Mouse (Mus musculus) G1E (cell line): ENCODE measurements around the gene Rere. TPM values are rescaled to one million over a fixed set of nuclear protein-coding genes. Genes with fewer than 3 reads are reported as not detected.

ENCODE experiments used
- ATAC-seq: 2 replicates; pipeline ENCODE4 v1.8.0; 2016; ENCODE audit warnings: mild to moderate bottlenecking; ENCODE audit not compliant: insufficient number of reproducible peaks, poor library complexity, low FRiP score, severe bottlenecking; ENCODE audit errors: extremely low read depth
- DNase-seq: peaks from one replicate; pipeline ENCODE4 v3.0.0; 2012; ENCODE audit warnings: low spot score
- H3K27me3 ChIP-seq: 2 replicates; pipeline ENCODE4 v1.6.1; 2012; ENCODE audit warnings: mild to moderate bottlenecking, low read length, inconsistent platforms; ENCODE audit not compliant: insufficient read depth
- H3K36me3 ChIP-seq: replicated peaks from 2 replicates; pipeline ENCODE3; 2012; ENCODE audit warnings: mild to moderate bottlenecking, inconsistent platforms
- H3K4me1 ChIP-seq: 2 replicates; pipeline ENCODE4 v1.6.1; 2012; ENCODE audit warnings: low read depth, low read length, inconsistent platforms, mixed read lengths; ENCODE audit not compliant: insufficient read depth
- H3K4me3 ChIP-seq: 2 replicates; pipeline ENCODE4 v1.5.1; 2012; ENCODE audit warnings: low read depth, mild to moderate bottlenecking, inconsistent platforms, low read length, moderate library complexity, mixed read lengths
- H3K9me3 ChIP-seq: replicated peaks from 2 replicates; pipeline ENCODE4 v1.6.1; 2012; ENCODE audit warnings: inconsistent platforms
- CTCF ChIP-seq: IDR thresholded peaks from 2 replicates; pipeline ENCODE4 v1.5.1; 2012; ENCODE audit warnings: low read depth, low read length, inconsistent platforms, mixed read lengths
- GATA1 ChIP-seq: IDR thresholded peaks from 2 replicates; pipeline ENCODE4 v1.6.1; 2012; ENCODE audit warnings: borderline replicate concordance, low read length, inconsistent platforms, mixed read lengths
- GATA2 ChIP-seq: IDR thresholded peaks from 2 replicates; pipeline ENCODE4 v1.6.1; 2012; ENCODE audit warnings: low read depth, low read length, inconsistent platforms, borderline replicate concordance
- POLR2AphosphoS5 ChIP-seq: IDR thresholded peaks from 2 replicates; pipeline ENCODE4 v1.6.1; 2012; ENCODE audit warnings: low read depth, low read length, inconsistent platforms; ENCODE audit not compliant: insufficient replicate concordance
- TAL1 ChIP-seq: conservative IDR thresholded peaks from 2 replicates; pipeline ENCODE4 v1.6.1; 2012; ENCODE audit warnings: low read depth, low read length, inconsistent platforms, mixed read lengths
- polyA plus RNA-seq: library from polyadenylated mRNA; stranded (reverse); fragments of >175 nt; gene quantifications from 2 replicates; pipeline ENCODE4 v1.2.3, GENCODE M21; 2012
- total RNA-seq, 2 experiments: library from RNA; stranded (forward) in 1 of 2; stranded (reverse) in 1 of 2; fragments of 200-1000 nt in 1 of 2; fragments of >200 nt in 1 of 2; fragmentation: Nextera tagmentation in 1 of 2; gene quantifications; 2 replicates each; pipeline ENCODE4 v1.2.3; 2014 to 2017

Rere gene
- total and polyA plus RNA-seq, 3 experiments = 17.4 to 329 (median 154) TPM

DNA sequence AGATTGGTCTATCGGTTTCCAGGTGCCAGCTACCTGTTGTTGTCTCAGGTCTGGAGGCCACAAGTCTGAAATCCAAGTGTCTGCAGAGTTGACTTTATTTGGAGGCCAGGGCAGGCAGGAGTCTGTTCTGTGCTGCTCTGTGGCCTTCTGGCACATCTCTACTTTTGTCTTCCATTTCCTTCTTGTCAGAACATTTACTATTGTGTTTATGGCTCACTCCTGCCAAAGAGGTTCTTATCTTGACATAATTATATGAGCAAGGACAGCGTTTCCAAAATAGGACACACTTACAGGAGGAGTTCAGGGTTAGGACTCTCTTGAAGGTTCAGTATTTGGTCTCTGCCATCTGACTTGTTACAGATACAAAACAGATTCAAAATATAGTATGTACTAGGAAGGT, 30.0 kb downstream of the Rere start:
- H3K4me3 ChIP-seq = no peak overlapping the region
- no peak for DNase-seq
- no peak for ATAC-seq
- peaks cover 26% of the 10 kb centered on the region for H3K4me1 ChIP-seq
- peaks cover 45% of the 10 kb centered on the region for H3K36me3 ChIP-seq
- no peaks in the 10 kb centered on the region for H3K27me3 ChIP-seq
- TF ChIP-seq GATA1 = no peak
- no peak for TF ChIP-seq GATA2
- no peak for TF ChIP-seq CTCF
- TF ChIP-seq TAL1 = no peak
- no peak for TF ChIP-seq POLR2AphosphoS5
- H3K9me3 ChIP-seq = no peaks in the 10 kb centered on the region

DNA sequence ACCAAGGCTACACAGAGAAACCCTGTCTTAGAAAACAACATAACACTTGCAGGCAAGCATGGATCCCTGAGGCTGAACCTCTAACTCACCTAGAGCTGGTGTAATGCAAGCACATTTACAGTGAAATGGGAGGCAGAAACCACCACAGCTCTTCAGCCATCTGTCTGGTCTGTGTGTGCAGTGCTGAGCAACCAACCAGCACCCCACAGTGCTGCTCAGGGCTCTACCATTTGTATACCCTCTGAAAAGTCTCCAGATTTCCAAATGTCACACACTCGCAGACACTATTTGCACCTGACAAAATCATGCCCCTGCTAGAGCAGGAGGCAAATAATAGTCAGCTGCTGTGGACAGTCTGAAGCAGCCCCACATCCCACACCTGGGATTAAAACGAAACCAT, 31.2 kb downstream of the Rere start:
- Histone ChIP-seq H3K27me3 (no peaks in the 10 kb centered on the region), H3K9me3 (no peaks in the 10 kb centered on the region), H3K4me3 (no peak overlapping the region), H3K4me1 (peaks cover 30% of the 10 kb centered on the region), H3K36me3 (peaks cover 36% of the 10 kb centered on the region)
- no peak for DNase-seq
- ATAC-seq = no peak
- no peak for TF ChIP-seq POLR2AphosphoS5
- no peak for TF ChIP-seq GATA1
- TF ChIP-seq CTCF = no peak
- TF ChIP-seq GATA2 = no peak
- TF ChIP-seq TAL1 = no peak

DNA sequence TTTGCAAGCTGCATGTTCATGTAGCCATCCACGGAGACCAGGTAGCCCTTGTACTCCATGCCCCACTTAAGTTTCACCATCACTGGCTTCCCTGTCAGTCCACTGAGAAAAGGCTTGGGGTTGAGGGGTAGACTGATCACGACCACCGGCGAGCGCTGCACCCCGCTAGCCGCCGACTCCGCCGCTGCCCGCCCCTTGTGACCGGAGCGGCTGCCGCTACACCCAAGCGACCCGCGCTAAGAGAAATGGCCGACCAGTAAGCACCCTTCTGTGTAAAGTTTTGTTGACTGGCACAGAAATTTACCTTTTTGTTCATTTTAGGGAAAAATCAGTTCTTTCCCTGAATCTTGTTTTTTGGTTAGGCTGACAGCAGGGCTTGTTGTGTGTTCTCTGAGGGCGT, 33.9 kb downstream of the Rere start:
- H3K4me3 ChIP-seq = peak overlapping the region; percentile 63
- TF ChIP-seq GATA1 (no peak), POLR2AphosphoS5 (no peak), GATA2 (no peak), CTCF (no peak), TAL1 (no peak)
- H3K4me1 ChIP-seq = peaks cover 29% of the 10 kb centered on the region
- no peaks in the 10 kb centered on the region for H3K9me3 ChIP-seq
- H3K27me3 ChIP-seq = no peaks in the 10 kb centered on the region
- H3K36me3 ChIP-seq = peaks cover 31% of the 10 kb centered on the region
- no peak for ATAC-seq
- no peak for DNase-seq

DNA sequence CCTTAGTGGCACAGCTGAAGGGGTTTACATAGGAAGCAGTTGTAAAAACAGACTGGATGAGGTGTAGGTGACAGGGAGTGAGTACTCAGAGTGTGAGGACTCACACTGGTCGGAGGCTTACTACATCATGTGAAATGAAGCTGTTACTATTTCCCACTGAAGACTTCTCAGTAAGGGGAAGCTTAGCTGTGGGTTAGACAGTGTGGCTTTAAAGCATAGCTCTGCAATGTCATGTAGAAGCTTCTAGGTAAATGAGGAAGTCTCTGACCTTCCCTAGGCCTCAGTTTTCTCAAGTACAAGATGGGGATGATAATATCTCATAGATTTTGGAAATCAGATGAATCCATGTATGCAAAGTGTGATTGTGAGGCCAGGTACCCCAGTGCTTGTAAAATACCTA, 35.1 kb downstream of the Rere start:
- DNase-seq = peak; percentile 22
- no peak overlapping the region for H3K4me3 ChIP-seq
- H3K9me3 ChIP-seq = no peaks in the 10 kb centered on the region
- peaks cover 24% of the 10 kb centered on the region for H3K4me1 ChIP-seq
- H3K36me3 ChIP-seq = peaks cover 32% of the 10 kb centered on the region
- no peaks in the 10 kb centered on the region for H3K27me3 ChIP-seq
- 0 out of 2 replicates have a peak, but pooled peaks have one; percentile 54 for ATAC-seq
- TF ChIP-seq TAL1 (no peak), CTCF (no peak), GATA1 (no peak), POLR2AphosphoS5 (no peak), GATA2 (no peak)

DNA sequence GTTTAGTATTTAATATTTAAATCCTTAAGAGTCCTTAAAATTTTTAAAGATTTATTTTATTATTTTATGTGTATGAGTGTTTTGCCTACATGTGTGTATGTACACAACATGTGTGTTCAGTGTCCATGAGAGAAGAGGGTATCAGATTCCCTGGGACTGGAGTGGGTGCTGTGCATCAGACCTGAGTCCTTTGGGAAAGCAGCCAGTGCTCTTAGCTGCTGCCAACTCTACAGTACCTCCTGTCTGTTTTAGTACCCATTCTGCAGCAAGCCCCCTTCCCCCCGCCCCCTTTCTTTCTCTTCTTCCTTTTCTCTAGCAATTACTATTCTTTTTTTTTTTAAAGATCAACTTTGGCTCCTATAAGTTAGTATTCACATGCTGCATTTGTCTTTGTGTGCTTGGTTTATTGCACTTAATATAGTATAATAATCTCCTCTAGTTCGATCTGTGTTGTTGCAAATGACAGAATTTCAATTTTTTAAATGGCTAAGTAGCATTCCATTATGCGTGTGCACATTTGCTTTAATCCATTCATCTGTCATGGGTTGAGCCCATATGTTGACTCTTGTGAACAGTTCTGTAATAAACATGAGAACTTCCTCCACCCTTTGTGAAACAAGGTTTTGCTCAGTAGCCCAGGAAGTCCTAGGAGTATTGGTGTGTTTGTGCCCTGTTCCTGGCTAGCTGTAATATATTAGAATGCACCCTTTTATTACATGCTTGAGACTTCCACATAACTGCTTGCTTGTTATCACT, 43.8 kb downstream of the Rere start:
- no peak for ATAC-seq
- Histone ChIP-seq H3K4me1 (peaks cover 16% of the 10 kb centered on the region), H3K9me3 (no peaks in the 10 kb centered on the region), H3K36me3 (peaks cover 26% of the 10 kb centered on the region), H3K27me3 (no peaks in the 10 kb centered on the region), H3K4me3 (no peak overlapping the region)
- no peak for TF ChIP-seq POLR2AphosphoS5
- no peak for TF ChIP-seq TAL1
- TF ChIP-seq CTCF = no peak
- no peak for TF ChIP-seq GATA2
- TF ChIP-seq GATA1 = no peak
- DNase-seq = no peak

DNA sequence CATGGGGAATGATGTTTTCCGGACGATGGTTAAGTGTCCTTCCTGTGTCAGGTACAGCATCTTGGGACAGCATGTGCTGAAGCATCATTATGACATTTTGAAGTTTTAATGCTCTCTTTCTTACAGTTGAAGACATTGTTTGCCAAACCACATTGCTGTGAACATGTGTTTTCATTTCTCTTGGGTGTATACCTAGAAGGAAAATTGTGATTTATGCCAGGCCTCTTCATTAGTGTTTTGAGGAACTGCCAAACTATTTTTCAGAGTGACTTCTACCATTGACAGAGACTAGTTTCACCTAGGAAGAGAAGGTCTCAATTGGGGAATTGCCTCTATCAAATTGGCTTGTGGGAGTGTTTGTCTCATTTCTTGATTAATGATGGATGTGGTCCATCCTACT, 44.6 kb downstream of the Rere start:
- TF ChIP-seq CTCF (no peak), GATA1 (no peak), TAL1 (no peak), GATA2 (no peak)
- Histone ChIP-seq H3K4me3 (no peak overlapping the region), H3K9me3 (no peaks in the 10 kb centered on the region), H3K36me3 (peaks cover 24% of the 10 kb centered on the region), H3K4me1 (peaks cover 16% of the 10 kb centered on the region), H3K27me3 (no peaks in the 10 kb centered on the region)
- ATAC-seq (no peak), DNase-seq (no peak)
